Mouse (Mus musculus): ENCODE measurements around the gene Il20rb. TPM values are rescaled to one million over a fixed set of nuclear protein-coding genes. Genes with fewer than 3 reads are reported as not detected.

The Il20rb gene
- polyA plus RNA-seq, 1 experiment from 2014 or later = 0.94 TPM

DNA sequence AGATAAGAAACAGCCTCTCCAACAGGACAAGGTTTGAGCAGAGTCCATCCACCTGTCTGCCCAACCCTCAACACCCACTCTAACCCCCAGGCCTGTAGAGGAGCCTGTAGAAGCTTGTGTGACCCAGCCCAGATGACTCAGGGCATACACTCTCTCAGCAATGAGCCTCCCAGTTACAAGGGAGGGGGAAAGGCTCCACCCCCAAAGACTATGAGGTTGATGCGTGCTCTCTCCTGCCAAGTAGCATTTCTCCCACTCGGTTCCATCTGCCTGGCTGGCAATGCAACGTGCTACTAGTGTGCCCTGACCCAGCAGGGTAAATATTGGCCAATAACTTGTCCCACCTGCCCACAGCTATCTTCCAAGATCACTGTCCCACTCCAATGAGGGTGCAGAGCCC is 19.8 kb downstream of the Il20rb start:
- DNase-seq (ENCODE audit: low spot score) (no peak), ATAC-seq (ENCODE audit: low FRiP score) (no peak)
- H3K9me3 ChIP-seq (ENCODE audit: control insufficient read depth, low read length) = no peaks in the 10 kb centered on the region
- H3K27ac ChIP-seq (ENCODE audit: low read depth, low read length) = no peak overlapping the region
- no peaks in the 10 kb centered on the region for H3K27me3 ChIP-seq (ENCODE audit: control insufficient read depth, insufficient read depth, low read length)
- 88% methylated on average over 3 of the region's 3 CpGs for WGBS
- H3K36me3 ChIP-seq (ENCODE audit: control insufficient read depth, insufficient read depth, low read length) = no peaks in the 10 kb centered on the region
- H3K4me3 ChIP-seq (ENCODE audit: low read depth, low read length) = no peak overlapping the region
- H3K9ac ChIP-seq (ENCODE audit: low read depth, low read length) = no peak overlapping the region
- no peak overlapping the region for H3K4me2 ChIP-seq (replicated peaks; ENCODE audit: low read depth, low read length)
- no peaks in the 10 kb centered on the region for H3K4me1 ChIP-seq (replicated peaks; ENCODE audit: control insufficient read depth, insufficient read depth, low read length)

DNA sequence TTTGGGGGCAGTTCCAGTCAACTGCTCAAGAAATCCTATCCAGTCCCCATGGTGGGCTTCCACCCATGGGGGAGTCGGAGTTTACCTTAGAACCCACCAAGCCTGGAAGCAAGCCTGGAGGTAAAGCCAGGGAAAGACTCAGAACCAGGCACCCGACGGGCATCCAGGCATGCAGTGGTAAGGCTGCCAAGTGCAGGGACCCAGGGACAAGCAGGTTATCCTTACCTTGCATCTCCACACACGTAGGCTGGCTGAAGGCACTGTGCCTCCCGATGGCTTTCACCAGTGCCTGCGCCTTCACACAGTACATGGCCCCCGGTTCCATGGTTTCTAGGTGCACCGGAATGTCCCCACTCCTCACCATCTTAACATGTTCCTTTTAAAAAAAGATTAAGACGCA is 20.6 kb downstream of the Il20rb start:
- H3K4me3 ChIP-seq (ENCODE audit: low read depth, low read length) = no peak overlapping the region
- no peaks in the 10 kb centered on the region for H3K36me3 ChIP-seq (ENCODE audit: control insufficient read depth, insufficient read depth, low read length)
- DNase-seq (ENCODE audit: low spot score) = no peak
- no peak for ATAC-seq (ENCODE audit: low FRiP score)
- H3K4me2 ChIP-seq (replicated peaks; ENCODE audit: low read depth, low read length) = no peak overlapping the region
- H3K9ac ChIP-seq (ENCODE audit: low read depth, low read length) = no peak overlapping the region
- H3K27ac ChIP-seq (ENCODE audit: low read depth, low read length) = no peak overlapping the region
- H3K9me3 ChIP-seq (ENCODE audit: control insufficient read depth, low read length) = no peaks in the 10 kb centered on the region
- 92% methylated on average over 9 of the region's 9 CpGs for WGBS
- no peaks in the 10 kb centered on the region for H3K27me3 ChIP-seq (ENCODE audit: control insufficient read depth, insufficient read depth, low read length)
- no peaks in the 10 kb centered on the region for H3K4me1 ChIP-seq (replicated peaks; ENCODE audit: control insufficient read depth, insufficient read depth, low read length)

DNA sequence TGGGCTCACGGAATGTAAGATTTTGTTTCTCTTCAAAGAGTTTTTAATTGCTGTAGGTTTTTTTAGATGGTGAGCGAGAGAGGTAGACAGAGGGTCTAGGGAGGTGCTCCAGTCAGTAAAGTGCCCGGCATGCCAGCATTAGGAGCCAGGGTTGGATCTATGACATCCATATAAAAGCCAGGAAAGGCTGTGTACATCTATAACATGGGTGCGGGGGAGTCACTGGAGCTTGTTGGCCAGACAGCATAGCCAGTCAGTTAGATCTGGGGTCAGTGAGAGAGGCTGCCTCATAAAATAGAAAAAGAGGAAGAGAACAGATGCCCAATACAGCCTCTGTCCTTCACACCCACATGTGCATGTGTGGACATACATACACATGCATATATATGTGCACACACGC is 21.2 kb downstream of the Il20rb start:
- 89% methylated on average over 5 of the region's 5 CpGs for WGBS
- Histone ChIP-seq H3K4me3 (ENCODE audit: low read depth, low read length) (no peak overlapping the region), H3K4me1 (replicated peaks; ENCODE audit: control insufficient read depth, insufficient read depth, low read length) (no peaks in the 10 kb centered on the region), H3K9me3 (ENCODE audit: control insufficient read depth, low read length) (no peaks in the 10 kb centered on the region), H3K4me2 (replicated peaks; ENCODE audit: low read depth, low read length) (no peak overlapping the region), H3K9ac (ENCODE audit: low read depth, low read length) (no peak overlapping the region), H3K27ac (ENCODE audit: low read depth, low read length) (no peak overlapping the region), H3K36me3 (ENCODE audit: control insufficient read depth, insufficient read depth, low read length) (no peaks in the 10 kb centered on the region), H3K27me3 (ENCODE audit: control insufficient read depth, insufficient read depth, low read length) (no peaks in the 10 kb centered on the region)
- ATAC-seq (ENCODE audit: low FRiP score) (no peak), DNase-seq (ENCODE audit: low spot score) (no peak)

DNA sequence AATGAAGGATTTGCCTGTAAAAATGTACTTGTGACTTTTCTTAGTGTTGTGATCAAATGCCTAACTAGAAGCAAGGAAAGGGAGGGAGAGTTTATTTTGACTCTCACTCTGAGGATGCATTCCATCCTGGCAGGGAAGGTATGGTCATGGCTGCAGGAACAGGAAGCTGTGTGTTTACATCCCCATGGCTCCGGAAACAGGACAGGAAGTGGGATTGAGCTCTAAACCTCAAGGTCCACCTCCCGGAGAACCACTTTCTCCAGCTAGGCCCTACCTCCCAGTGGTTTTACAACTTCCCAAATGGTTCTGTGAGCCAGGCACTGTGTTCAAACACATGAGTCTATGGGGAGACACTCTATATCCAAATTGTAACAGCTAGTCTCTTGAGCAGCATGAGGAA is 22.8 kb downstream of the Il20rb start:
- H3K4me1 ChIP-seq (replicated peaks; ENCODE audit: control insufficient read depth, insufficient read depth, low read length) = no peaks in the 10 kb centered on the region
- no peaks in the 10 kb centered on the region for H3K36me3 ChIP-seq (ENCODE audit: control insufficient read depth, insufficient read depth, low read length)
- no peaks in the 10 kb centered on the region for H3K9me3 ChIP-seq (ENCODE audit: control insufficient read depth, low read length)
- H3K4me2 ChIP-seq (replicated peaks; ENCODE audit: low read depth, low read length) = no peak overlapping the region
- DNase-seq (ENCODE audit: low spot score) (no peak), ATAC-seq (ENCODE audit: low FRiP score) (no peak)
- 92% methylated on average over 2 of the region's 2 CpGs for WGBS
- no peak overlapping the region for H3K27ac ChIP-seq (ENCODE audit: low read depth, low read length)
- H3K27me3 ChIP-seq (ENCODE audit: control insufficient read depth, insufficient read depth, low read length) = no peaks in the 10 kb centered on the region
- no peak overlapping the region for H3K9ac ChIP-seq (ENCODE audit: low read depth, low read length)
- H3K4me3 ChIP-seq (ENCODE audit: low read depth, low read length) = no peak overlapping the region

DNA sequence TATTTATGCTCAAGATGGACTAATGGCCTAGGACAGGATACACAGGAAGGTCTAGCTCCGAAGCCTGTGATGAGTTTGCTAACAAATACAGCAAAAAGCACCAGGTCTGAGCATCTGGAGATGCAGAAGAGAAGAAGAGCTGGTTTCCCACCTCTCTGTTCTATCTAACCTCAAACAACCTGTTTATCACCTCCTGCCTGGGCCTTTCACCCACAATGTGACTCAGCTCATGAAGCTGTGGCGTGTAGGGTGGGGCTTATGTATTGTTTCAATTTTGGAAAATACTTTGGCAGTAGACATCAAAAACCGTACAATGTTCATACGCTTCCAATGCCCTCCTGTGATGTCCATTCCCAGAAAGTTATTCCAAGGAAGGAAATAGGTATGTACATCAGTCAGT is 24.5 kb downstream of the Il20rb start:
- H3K36me3 ChIP-seq (ENCODE audit: control insufficient read depth, insufficient read depth, low read length) = no peaks in the 10 kb centered on the region
- H3K27ac ChIP-seq (ENCODE audit: low read depth, low read length) = no peak overlapping the region
- no peaks in the 10 kb centered on the region for H3K9me3 ChIP-seq (ENCODE audit: control insufficient read depth, low read length)
- no peak overlapping the region for H3K4me3 ChIP-seq (ENCODE audit: low read depth, low read length)
- ATAC-seq (ENCODE audit: low FRiP score) = no peak
- 94% methylated on average over 4 of the region's 4 CpGs for WGBS
- H3K9ac ChIP-seq (ENCODE audit: low read depth, low read length) = no peak overlapping the region
- H3K4me1 ChIP-seq (replicated peaks; ENCODE audit: control insufficient read depth, insufficient read depth, low read length) = no peaks in the 10 kb centered on the region
- no peaks in the 10 kb centered on the region for H3K27me3 ChIP-seq (ENCODE audit: control insufficient read depth, insufficient read depth, low read length)
- DNase-seq (ENCODE audit: low spot score) = no peak
- no peak overlapping the region for H3K4me2 ChIP-seq (replicated peaks; ENCODE audit: low read depth, low read length)

DNA sequence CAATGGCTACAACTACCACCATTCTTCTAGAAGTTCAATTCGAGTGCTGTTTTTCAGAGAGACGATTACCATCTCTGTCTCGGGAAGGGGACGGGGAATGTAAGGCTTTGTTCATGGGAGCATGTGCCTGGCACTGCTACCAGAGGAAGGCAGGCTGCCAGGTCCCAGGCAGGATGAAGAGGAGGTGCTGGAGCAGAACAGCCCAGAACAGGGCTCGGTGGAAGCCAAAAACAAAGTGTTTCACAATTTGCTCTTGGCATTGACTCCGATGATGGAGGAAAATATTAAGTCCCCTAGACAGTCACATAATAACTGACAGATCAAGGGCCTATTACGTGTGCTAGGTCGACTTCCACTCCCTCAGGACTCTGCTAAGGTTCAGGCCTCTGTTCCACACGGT is 24.9 kb downstream of the Il20rb start:
- Histone ChIP-seq H3K27ac (ENCODE audit: low read depth, low read length) (no peak overlapping the region), H3K27me3 (ENCODE audit: control insufficient read depth, insufficient read depth, low read length) (no peaks in the 10 kb centered on the region), H3K4me1 (replicated peaks; ENCODE audit: control insufficient read depth, insufficient read depth, low read length) (no peaks in the 10 kb centered on the region), H3K4me3 (ENCODE audit: low read depth, low read length) (no peak overlapping the region), H3K9ac (ENCODE audit: low read depth, low read length) (no peak overlapping the region), H3K4me2 (replicated peaks; ENCODE audit: low read depth, low read length) (no peak overlapping the region), H3K36me3 (ENCODE audit: control insufficient read depth, insufficient read depth, low read length) (no peaks in the 10 kb centered on the region), H3K9me3 (ENCODE audit: control insufficient read depth, low read length) (no peaks in the 10 kb centered on the region)
- DNase-seq (ENCODE audit: low spot score) (no peak), ATAC-seq (ENCODE audit: low FRiP score) (no peak)
- WGBS = 91% methylated on average over 9 of the region's 9 CpGs

DNA sequence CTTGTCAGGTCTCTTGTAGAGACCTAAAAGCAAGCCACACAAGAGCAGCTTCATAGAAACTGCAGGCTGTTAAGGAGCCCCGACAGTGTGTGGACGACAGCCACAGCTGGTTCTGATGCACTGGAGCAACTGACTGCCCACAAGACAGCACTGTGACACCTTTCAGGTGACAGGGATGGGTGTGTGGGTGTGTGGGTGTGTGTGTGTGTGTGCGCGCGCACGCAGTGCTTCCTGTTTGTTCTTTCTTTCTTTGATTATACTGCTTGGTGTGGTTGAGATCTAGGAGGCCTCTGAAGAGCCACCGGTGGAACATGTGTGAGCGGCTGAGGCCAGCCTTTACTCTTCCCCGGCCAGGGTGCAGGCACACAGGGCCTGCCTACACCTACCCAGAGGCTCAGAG is 26.4 kb downstream of the Il20rb start:
- Histone ChIP-seq H3K4me2 (replicated peaks; ENCODE audit: low read depth, low read length) (no peak overlapping the region), H3K4me3 (ENCODE audit: low read depth, low read length) (no peak overlapping the region), H3K27ac (ENCODE audit: low read depth, low read length) (no peak overlapping the region), H3K9me3 (ENCODE audit: control insufficient read depth, low read length) (no peaks in the 10 kb centered on the region), H3K27me3 (ENCODE audit: control insufficient read depth, insufficient read depth, low read length) (no peaks in the 10 kb centered on the region), H3K9ac (ENCODE audit: low read depth, low read length) (no peak overlapping the region), H3K36me3 (ENCODE audit: control insufficient read depth, insufficient read depth, low read length) (no peaks in the 10 kb centered on the region), H3K4me1 (replicated peaks; ENCODE audit: control insufficient read depth, insufficient read depth, low read length) (no peaks in the 10 kb centered on the region)
- DNase-seq (ENCODE audit: low spot score) (no peak), ATAC-seq (ENCODE audit: low FRiP score) (no peak)
- WGBS = 98% methylated on average over 9 of the region's 9 CpGs

DNA sequence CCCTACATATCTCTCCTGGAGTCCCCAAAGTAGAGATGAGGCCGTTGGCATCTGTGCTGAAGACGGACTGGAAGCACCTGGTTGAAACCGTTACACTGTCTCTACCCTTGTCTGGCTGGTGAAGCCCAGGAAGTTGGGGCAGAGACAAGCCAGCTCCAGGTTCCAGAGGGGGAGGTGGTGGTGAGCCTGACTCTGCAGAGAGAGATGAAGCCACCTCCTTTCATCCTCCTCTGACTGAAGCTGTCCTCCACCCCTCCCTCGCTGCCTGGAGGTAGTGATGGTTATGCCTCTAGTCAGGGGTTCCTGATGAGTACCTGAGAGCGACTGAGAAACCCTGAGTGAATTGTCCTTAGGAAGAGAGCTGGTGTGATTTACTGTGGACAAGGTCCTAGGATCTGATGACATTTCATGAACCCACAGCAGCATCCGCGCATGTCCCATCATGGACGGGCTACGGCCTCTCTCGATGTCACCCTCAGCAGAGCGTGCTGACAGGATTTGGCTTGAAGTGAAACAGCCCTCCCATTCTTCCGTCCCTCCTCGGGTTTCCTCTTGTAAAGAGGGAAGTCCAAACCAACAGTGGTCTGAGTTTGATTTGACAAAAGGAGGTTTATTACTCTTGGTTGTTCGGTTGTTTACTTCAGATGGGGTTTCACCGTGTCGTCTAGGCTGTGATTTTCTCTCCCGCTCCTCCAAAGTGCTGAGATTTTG is 28.5 kb downstream of the Il20rb start:
- Histone ChIP-seq H3K4me3 (ENCODE audit: low read depth, low read length) (no peak overlapping the region), H3K27me3 (ENCODE audit: control insufficient read depth, insufficient read depth, low read length) (no peaks in the 10 kb centered on the region), H3K27ac (ENCODE audit: low read depth, low read length) (no peak overlapping the region), H3K4me2 (replicated peaks; ENCODE audit: low read depth, low read length) (no peak overlapping the region), H3K4me1 (replicated peaks; ENCODE audit: control insufficient read depth, insufficient read depth, low read length) (peaks cover 2% of the 10 kb centered on the region; the same call in 1 of the 2 replicates), H3K9me3 (ENCODE audit: control insufficient read depth, low read length) (no peaks in the 10 kb centered on the region), H3K9ac (ENCODE audit: low read depth, low read length) (no peak overlapping the region), H3K36me3 (ENCODE audit: control insufficient read depth, insufficient read depth, low read length) (no peaks in the 10 kb centered on the region)
- ATAC-seq (ENCODE audit: low FRiP score) = no peak
- no peak for DNase-seq (ENCODE audit: low spot score)
- WGBS = 93% methylated on average over 17 of the region's 17 CpGs

DNA sequence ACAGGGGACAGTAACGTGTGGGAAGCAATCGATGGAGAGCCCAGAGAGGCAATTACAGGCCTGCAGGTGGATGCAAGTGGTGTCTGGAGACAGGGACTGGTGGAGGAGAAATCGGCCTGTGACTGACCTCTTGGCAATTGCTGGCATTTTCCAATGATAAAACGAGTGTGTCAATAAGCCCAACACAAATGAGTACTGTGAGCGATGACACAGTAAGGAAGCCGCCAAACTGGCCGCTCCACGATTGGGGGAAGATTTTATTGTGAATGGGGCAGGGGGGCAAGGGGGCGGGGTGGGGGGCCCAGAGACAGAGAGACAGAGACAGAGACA is 32.0 kb downstream of the Il20rb start:
- peak overlapping the region; percentile 38; the same call in 1 of the 2 replicates for H3K9ac ChIP-seq (ENCODE audit: low read depth, low read length)
- no peaks in the 10 kb centered on the region for H3K36me3 ChIP-seq (ENCODE audit: control insufficient read depth, insufficient read depth, low read length)
- peak overlapping the region; percentile 15 for H3K4me3 ChIP-seq (ENCODE audit: low read depth, low read length)
- no peak for DNase-seq (ENCODE audit: low spot score)
- peak; percentile 30; the same call in 1 of the 2 replicates for ATAC-seq (ENCODE audit: low FRiP score)
- peaks cover 2% of the 10 kb centered on the region; the same call in 1 of the 2 replicates for H3K4me1 ChIP-seq (replicated peaks; ENCODE audit: control insufficient read depth, insufficient read depth, low read length)
- H3K4me2 ChIP-seq (replicated peaks; ENCODE audit: low read depth, low read length) = peak overlapping the region; percentile 54
- no peak overlapping the region for H3K27ac ChIP-seq (ENCODE audit: low read depth, low read length)
- H3K27me3 ChIP-seq (ENCODE audit: control insufficient read depth, insufficient read depth, low read length) = no peaks in the 10 kb centered on the region
- no peaks in the 10 kb centered on the region for H3K9me3 ChIP-seq (ENCODE audit: control insufficient read depth, low read length)
- WGBS = 25% methylated on average over 9 of the region's 9 CpGs
